Mouse (Mus musculus) midbrain, embryonic 14.5 days (tissue): ENCODE results near the gene Crtc2. TPM values are rescaled to one million over a fixed set of nuclear protein-coding genes. Genes with fewer than 3 reads are reported as not detected.

Experiments used
- ATAC-seq: fragments of 200-750 bp; cut with Nextera tagmentation; 2 replicates; pipeline ENCODE4 v1.8.0; 2017; ENCODE audit warnings: moderate number of reproducible peaks, moderate library complexity; ENCODE audit not compliant: low FRiP score, low TSS enrichment
- DNase-seq: peaks from one replicate; pipeline ENCODE4 v3.0.0-alpha.2; 2015
- H3K27ac ChIP-seq: fragments of 300-500 bp; sonication (generic); replicated peaks from 2 replicates; pipeline ENCODE4 v1.5.1; 2014; ENCODE audit warnings: mild to moderate bottlenecking, low read depth, low read length, moderate library complexity
- H3K27me3 ChIP-seq: fragments of 300-500 bp; sonication (generic); 2 replicates; pipeline ENCODE4 v1.6.1; 2014; ENCODE audit warnings: low read length, control low read depth, mixed read lengths; ENCODE audit not compliant: control insufficient read depth, insufficient read depth
- H3K36me3 ChIP-seq: fragments of 300-500 bp; sonication (generic); 2 replicates; pipeline ENCODE4 v1.6.1; 2014; ENCODE audit warnings: low read length, control low read depth; ENCODE audit not compliant: control insufficient read depth, insufficient read depth
- H3K4me1 ChIP-seq: fragments of 300-500 bp; sonication (generic); 2 replicates; pipeline ENCODE4 v1.6.1; 2014; ENCODE audit warnings: mild to moderate bottlenecking, antibody characterized with exemption, low read length, control low read depth; ENCODE audit not compliant: control insufficient read depth, insufficient read depth
- H3K4me2 ChIP-seq: fragments of 300-500 bp; sonication (generic); 2 replicates; pipeline ENCODE4 v1.6.1; 2014; ENCODE audit warnings: mild to moderate bottlenecking, low read length, moderate library complexity
- H3K4me3 ChIP-seq: fragments of 300-500 bp; sonication (generic); replicated peaks from 2 replicates; pipeline ENCODE4 v1.5.1; 2014; ENCODE audit warnings: low read depth, low read length
- H3K9ac ChIP-seq: fragments of 300-500 bp; sonication (generic); replicated peaks from 2 replicates; pipeline ENCODE4 v1.6.1; 2014; ENCODE audit warnings: mild to moderate bottlenecking, low read length, moderate library complexity
- H3K9me3 ChIP-seq: fragments of 300-500 bp; sonication (generic); 2 replicates; pipeline ENCODE4 v1.6.1; 2016; ENCODE audit warnings: low read length, control low read depth, mixed read lengths; ENCODE audit not compliant: control insufficient read depth
- WGBS: fragments of 180-500 bp; shearing (Covaris S2); extraction: QIAGEN DNeasy Blood & Tissue Kit; methylation state at CpG from one replicate; pipeline ENCODE4 v1.1.7; 2014; 5-methylcytosine and 5-hydroxymethylcytosine counted together
- polyA plus RNA-seq: library from polyadenylated mRNA; unstranded; fragments of >200 nt; fragmentation: Nextera tagmentation; extraction: Ambion mirVana; gene quantifications from 2 replicates; pipeline ENCODE4 v1.2.1, GENCODE M21; 2014

Gene Crtc2
- polyA plus RNA-seq, result 11.4 and 12.9 TPM in 2 replicates

GRCm38 (mm10) chr3:90253653-90254418, at the start of gene Crtc2:
TSS of gene Crtc2 (plus strand) at chr3:90254163.
- H3K9ac ChIP-seq, result peak within 1 kb of the TSS; percentile 90

GRCm38 (mm10) chr3:90204582-90204981, 49.4 kb upstream of the Crtc2 start:
- no peaks in the 10 kb centered on the region for H3K9me3 ChIP-seq
- DNase-seq, result no peak
- 89% methylated on average over 2 of the region's 2 CpGs for WGBS
- H3K36me3 ChIP-seq, result peaks cover 22% of the 10 kb centered on the region
- H3K27me3 ChIP-seq, result no peaks in the 10 kb centered on the region
- H3K4me3 ChIP-seq, result no peak overlapping the region
- no peaks in the 10 kb centered on the region for H3K4me1 ChIP-seq
- ATAC-seq, result no peak
- no peak overlapping the region for H3K4me2 ChIP-seq
- no peak overlapping the region for H3K27ac ChIP-seq
- no peak overlapping the region for H3K9ac ChIP-seq

More at GRCm38 (mm10) chr3:90253653-90254418, at the start of gene Crtc2:
- peaks cover 31% of the 10 kb centered on the region for H3K36me3 ChIP-seq
- peak within 1 kb of the TSS; percentile 86 for H3K27ac ChIP-seq
- H3K4me1 ChIP-seq, result peaks cover 12% of the 10 kb centered on the region
- ATAC-seq (peak; percentile 96), DNase-seq (peak; percentile 98)
- no peaks in the 10 kb centered on the region for H3K9me3 ChIP-seq
- no peaks in the 10 kb centered on the region for H3K27me3 ChIP-seq
- H3K4me2 ChIP-seq, result peak within 1 kb of the TSS; percentile 64
- under 1% methylated on average over 40 of the region's 40 CpGs for WGBS
- H3K4me3 ChIP-seq, result peak within 1 kb of the TSS; percentile 92

GRCm38 (mm10) chr3:90208662-90209061, 45.3 kb upstream of the Crtc2 start:
- H3K9me3 ChIP-seq, result no peaks in the 10 kb centered on the region
- H3K9ac ChIP-seq, result no peak overlapping the region
- WGBS, result 90% methylated on average over 2 of the region's 2 CpGs
- no peak overlapping the region for H3K4me3 ChIP-seq
- DNase-seq (no peak), ATAC-seq (no peak)
- H3K27me3 ChIP-seq, result no peaks in the 10 kb centered on the region
- H3K27ac ChIP-seq, result no peak overlapping the region
- H3K36me3 ChIP-seq, result peaks cover 49% of the 10 kb centered on the region
- no peak overlapping the region for H3K4me2 ChIP-seq
- H3K4me1 ChIP-seq, result peaks cover 15% of the 10 kb centered on the region

GRCm38 (mm10) chr3:90209908-90210566, 43.9 kb upstream of the Crtc2 start:
- Histone ChIP-seq H3K9ac (no peak overlapping the region), H3K27ac (no peak overlapping the region), H3K4me1 (peaks cover 22% of the 10 kb centered on the region), H3K27me3 (no peaks in the 10 kb centered on the region), H3K4me3 (no peak overlapping the region), H3K4me2 (no peak overlapping the region), H3K36me3 (peaks cover 49% of the 10 kb centered on the region), H3K9me3 (no peaks in the 10 kb centered on the region)
- DNase-seq, result no peak
- ATAC-seq, result no peak
- 95% methylated on average over 5 of the region's 5 CpGs for WGBS

GRCm38 (mm10) chr3:90211475-90212398, 42.2 kb upstream of the Crtc2 start:
- no peak for ATAC-seq
- 0 out of 2 replicates have a peak overlapping the region, but pooled peaks have one; percentile 9 for H3K9ac ChIP-seq
- WGBS, result 86% methylated on average over 13 of the region's 13 CpGs

GRCm38 (mm10) chr3:90212723-90213122, 41.2 kb upstream of the Crtc2 start:
- Histone ChIP-seq H3K9ac (peak overlapping the region; percentile 89), H3K4me2 (peak overlapping the region; percentile 79), H3K4me1 (peaks cover 22% of the 10 kb centered on the region), H3K9me3 (no peaks in the 10 kb centered on the region), H3K36me3 (peaks cover 46% of the 10 kb centered on the region), H3K27me3 (no peaks in the 10 kb centered on the region), H3K27ac (no peak overlapping the region), H3K4me3 (peak overlapping the region; percentile 88)
- ATAC-seq (no peak), DNase-seq (no peak)
- 17% methylated on average over 5 of the region's 5 CpGs for WGBS

More at GRCm38 (mm10) chr3:90211475-90212398, 42.2 kb upstream of the Crtc2 start:
- H3K27me3 ChIP-seq, result no peaks in the 10 kb centered on the region
- H3K4me3 ChIP-seq, result peak overlapping the region; percentile 88; the same call in 1 of the 2 replicates
- peaks cover 22% of the 10 kb centered on the region for H3K4me1 ChIP-seq
- H3K27ac ChIP-seq, result no peak overlapping the region
- DNase-seq, result no peak
- H3K9me3 ChIP-seq, result no peaks in the 10 kb centered on the region
- H3K36me3 ChIP-seq, result peaks cover 49% of the 10 kb centered on the region
- peak overlapping the region; percentile 79 for H3K4me2 ChIP-seq

- peak within 1 kb of the TSS; percentile 88 for H3K4me3 ChIP-seq
- peak within 1 kb of the TSS; percentile 79 for H3K4me2 ChIP-seq
- peaks cover 22% of the 10 kb centered on the region for H3K4me1 ChIP-seq
- H3K27ac ChIP-seq, result peak within 1 kb of the TSS; percentile 90
- no peaks in the 10 kb centered on the region for H3K9me3 ChIP-seq
- DNase-seq (peak; percentile 97), ATAC-seq (peak; percentile 93)
- H3K27me3 ChIP-seq, result no peaks in the 10 kb centered on the region
- under 1% methylated on average over 42 of the region's 42 CpGs for WGBS
- H3K9ac ChIP-seq, result peak within 1 kb of the TSS; percentile 89
- H3K36me3 ChIP-seq, result peaks cover 39% of the 10 kb centered on the region
Measured at GRCm38 (mm10) chr3:90213377-90213866, 40.5 kb upstream of the Crtc2 start, which contains the start of the genes Rps27 and Rab13. TSS of gene Rps27 (minus strand) at chr3:90213651. TSS of gene Rab13 (plus strand) at chr3:90213695.
